Mouse (Mus musculus) embryonic facial prominence, embryonic 14.5 days (tissue): ENCODE measurements at regions not wholly inside any gene's neighbourhood (a gene's known extent, or its start where the extent isn't known, plus 50 kb on each side); places are given as distances from the start of the nearest gene placed in this dataset.

ENCODE experiments used
- ATAC-seq: fragments of 200-750 bp; cut with Nextera tagmentation; 2 replicates; pipeline ENCODE4 v1.8.0; 2017; ENCODE audit warnings: low read depth, moderate number of reproducible peaks, moderate TSS enrichment
- DNase-seq: peaks from one replicate; pipeline ENCODE4 v3.0.0-alpha.2; 2015; ENCODE audit warnings: low spot score
- H3K27ac ChIP-seq: fragments of 300-500 bp; sonication (generic); replicated peaks from 2 replicates; pipeline ENCODE4 v1.5.1; 2014; ENCODE audit warnings: low read depth, mild to moderate bottlenecking, low read length, moderate library complexity
- H3K27me3 ChIP-seq: fragments of 300-500 bp; sonication (generic); replicated peaks from 2 replicates; pipeline ENCODE4 v1.6.1; 2014; ENCODE audit warnings: low read length; ENCODE audit not compliant: control insufficient read depth, insufficient read depth
- H3K36me3 ChIP-seq: fragments of 300-500 bp; sonication (generic); 2 replicates; pipeline ENCODE4 v1.6.1; 2014; ENCODE audit warnings: low read length, mixed read lengths; ENCODE audit not compliant: control insufficient read depth, insufficient read depth
- H3K4me1 ChIP-seq: fragments of 300-500 bp; sonication (generic); 2 replicates; pipeline ENCODE4 v1.6.1; 2014; ENCODE audit warnings: antibody characterized with exemption, low read length; ENCODE audit not compliant: control insufficient read depth, insufficient read depth
- H3K4me2 ChIP-seq: fragments of 300-500 bp; sonication (generic); 2 replicates; pipeline ENCODE4 v1.6.1; 2014; ENCODE audit warnings: low read depth, mild to moderate bottlenecking, low read length, moderate library complexity, mixed read lengths
- H3K4me3 ChIP-seq: fragments of 300-500 bp; sonication (generic); 2 replicates; pipeline ENCODE4 v1.5.1; 2014; ENCODE audit warnings: low read depth, mild to moderate bottlenecking, low read length
- H3K9ac ChIP-seq: fragments of 300-500 bp; sonication (generic); 2 replicates; pipeline ENCODE4 v1.6.1; 2014; ENCODE audit warnings: low read depth, mild to moderate bottlenecking, low read length, moderate library complexity, mixed read lengths
- H3K9me3 ChIP-seq: fragments of 300-500 bp; sonication (generic); 2 replicates; pipeline ENCODE4 v1.6.1; 2016; ENCODE audit warnings: low read length; ENCODE audit not compliant: control insufficient read depth
- WGBS: fragments of 180-500 bp; shearing (Covaris S2); extraction: QIAGEN DNeasy Blood & Tissue Kit; methylation state at CpG from one replicate; pipeline ENCODE4 v1.1.7; 2014; 5-methylcytosine and 5-hydroxymethylcytosine counted together

DNA sequence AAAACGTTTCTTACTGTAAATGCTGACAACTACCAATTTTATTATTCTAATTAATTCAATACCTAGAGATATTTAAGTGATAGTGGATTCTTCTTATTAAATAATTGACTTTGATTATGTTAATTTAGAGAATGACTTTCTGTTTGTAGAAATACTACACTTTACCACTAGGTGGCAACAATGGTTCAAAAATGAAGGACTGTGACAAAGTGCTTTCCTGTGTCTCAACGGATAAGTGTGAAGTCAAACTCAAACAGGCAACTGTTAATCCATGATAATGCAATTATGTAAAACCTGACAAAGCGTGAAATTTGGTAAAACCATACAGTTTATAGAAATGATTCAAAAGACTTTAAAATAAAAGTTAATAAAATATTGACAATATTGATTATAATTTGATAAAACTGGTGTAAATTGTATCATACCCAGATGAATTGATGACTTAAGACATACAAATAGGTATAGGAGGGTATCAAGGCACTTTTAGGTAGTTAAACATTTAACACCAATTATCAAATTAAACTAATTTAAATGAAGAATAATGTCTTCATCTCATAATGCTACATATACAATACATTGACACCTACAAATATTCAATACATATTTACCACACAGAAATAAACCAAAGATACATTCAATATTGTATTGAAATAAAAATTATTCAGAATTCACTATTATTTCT is 1085.3 kb downstream of the 4930444P10Rik start:
- H3K4me2 ChIP-seq: no peak overlapping the region
- no peak overlapping the region for H3K27ac ChIP-seq
- H3K9ac ChIP-seq: no peak overlapping the region
- no peaks in the 10 kb centered on the region for H3K9me3 ChIP-seq
- no peaks in the 10 kb centered on the region for H3K36me3 ChIP-seq
- ATAC-seq (0 out of 2 replicates have a peak, but pooled peaks have one; percentile 55), DNase-seq (peak; percentile 65)
- H3K4me3 ChIP-seq: no peak overlapping the region
- no peaks in the 10 kb centered on the region for H3K27me3 ChIP-seq
- WGBS: 4% methylated on average over 3 of the region's 3 CpGs
- H3K4me1 ChIP-seq: no peaks in the 10 kb centered on the region

- no peak overlapping the region for H3K4me3 ChIP-seq
- no peak for ATAC-seq
- no peaks in the 10 kb centered on the region for H3K4me1 ChIP-seq
- no peak overlapping the region for H3K4me2 ChIP-seq
- no peak overlapping the region for H3K9ac ChIP-seq
- 88% methylated on average over 3 of the region's 3 CpGs for WGBS
- H3K9me3 ChIP-seq: no peaks in the 10 kb centered on the region
- H3K36me3 ChIP-seq: no peaks in the 10 kb centered on the region
- no peak for DNase-seq
- no peak overlapping the region for H3K27ac ChIP-seq
- no peaks in the 10 kb centered on the region for H3K27me3 ChIP-seq
Measured at GRCm38 (mm10) chr1:14995348-14995747, 1097.8 kb downstream of the 4930444P10Rik start.

DNA sequence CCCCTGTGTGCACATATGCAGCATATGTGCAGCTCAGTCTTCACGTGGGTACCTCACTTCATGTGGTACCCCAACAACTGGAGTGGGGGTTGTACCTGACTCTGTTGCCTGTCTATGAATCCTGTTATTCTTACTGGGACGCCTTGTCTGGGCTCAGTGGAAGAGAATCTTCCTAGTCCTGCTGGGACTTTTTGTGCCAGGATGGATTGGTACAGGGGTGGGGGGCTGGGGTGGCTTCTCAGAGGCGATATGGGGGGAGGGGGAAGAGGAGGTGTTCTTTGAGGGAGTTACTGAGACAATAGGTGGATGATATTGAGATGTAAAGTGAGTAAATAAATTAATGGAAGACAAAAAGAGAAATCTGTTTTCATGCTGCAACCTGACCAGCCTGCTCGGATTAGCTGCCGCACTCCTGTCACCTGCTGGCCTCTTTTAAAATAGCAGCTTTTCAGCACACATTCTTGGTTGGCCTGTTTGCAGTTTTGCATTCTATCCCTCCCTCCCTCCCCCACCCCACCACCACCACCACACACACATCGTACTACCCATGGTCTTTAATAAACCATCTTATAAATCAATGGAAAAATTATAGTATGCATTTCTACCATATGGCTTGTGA is 1112.9 kb downstream of the 4930444P10Rik start:
- peak; percentile 2 for DNase-seq
- no peak for ATAC-seq

More for the DNA sequence above, 1112.9 kb downstream of the 4930444P10Rik start:
- no peaks in the 10 kb centered on the region for H3K27me3 ChIP-seq
- no peak overlapping the region for H3K4me3 ChIP-seq
- H3K36me3 ChIP-seq: no peaks in the 10 kb centered on the region
- H3K4me2 ChIP-seq: no peak overlapping the region
- no peak overlapping the region for H3K9ac ChIP-seq
- H3K27ac ChIP-seq: no peak overlapping the region
- no peaks in the 10 kb centered on the region for H3K4me1 ChIP-seq
- 49% methylated on average over 6 of the region's 6 CpGs for WGBS
- H3K9me3 ChIP-seq: no peaks in the 10 kb centered on the region
